Mouse (Mus musculus): ENCODE data around the gene Rpf1. TPM values are rescaled to one million over a fixed set of nuclear protein-coding genes. Genes with fewer than 3 reads are reported as not detected.

Gene Rpf1
- polyA plus RNA-seq, 1 experiment from 2014 or later: 59.5 TPM

GRCm38 (mm10) chr3:146554816-146555215 lies 33.6 kb upstream of the Rpf1 start:
- H3K27ac ChIP-seq: no peak overlapping the region
- 68% methylated on average over 7 of the region's 7 CpGs for WGBS

DNA sequence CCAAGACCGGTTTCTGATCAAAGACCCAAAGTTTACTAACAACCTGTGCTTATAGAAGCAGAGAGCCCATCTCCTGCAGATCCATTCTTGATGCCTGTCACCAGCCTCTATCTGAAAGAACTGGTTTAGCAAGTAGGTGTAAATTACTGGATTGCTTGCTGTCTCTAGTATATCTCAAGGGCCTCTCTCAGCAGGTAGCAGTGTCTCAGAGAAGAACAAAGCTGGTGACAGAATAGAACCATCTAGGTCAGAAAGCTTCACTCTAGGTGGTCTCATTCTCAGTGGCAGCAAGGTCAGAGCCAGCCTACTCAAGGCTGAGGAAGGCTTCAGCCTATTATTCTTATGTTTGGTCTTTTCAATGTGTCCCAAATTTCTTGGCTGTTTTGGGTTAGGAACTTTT lies 22.4 kb upstream of the Rpf1 start:
- Histone ChIP-seq H3K36me3 (no peaks in the 10 kb centered on the region), H3K27me3 (no peaks in the 10 kb centered on the region), H3K4me3 (no peak overlapping the region), H3K4me2 (no peak overlapping the region), H3K9ac (no peak overlapping the region), H3K9me3 (no peaks in the 10 kb centered on the region), H3K4me1 (no peaks in the 10 kb centered on the region), H3K27ac (no peak overlapping the region)
- 23% methylated on average over 1 of the region's 1 CpGs for WGBS
- no peak for ATAC-seq (ENCODE audit: insufficient number of reproducible peaks, insufficient read depth, low FRiP score, low TSS enrichment, low read depth)

More at GRCm38 (mm10) chr3:146554816-146555215, 33.6 kb upstream of the Rpf1 start:
- Histone ChIP-seq H3K9me3 (no peaks in the 10 kb centered on the region), H3K4me1 (no peaks in the 10 kb centered on the region), H3K36me3 (no peaks in the 10 kb centered on the region), H3K4me2 (no peak overlapping the region), H3K27me3 (no peaks in the 10 kb centered on the region), H3K4me3 (no peak overlapping the region), H3K9ac (no peak overlapping the region)
- no peak for ATAC-seq (ENCODE audit: insufficient number of reproducible peaks, insufficient read depth, low FRiP score, low TSS enrichment, low read depth)

DNA sequence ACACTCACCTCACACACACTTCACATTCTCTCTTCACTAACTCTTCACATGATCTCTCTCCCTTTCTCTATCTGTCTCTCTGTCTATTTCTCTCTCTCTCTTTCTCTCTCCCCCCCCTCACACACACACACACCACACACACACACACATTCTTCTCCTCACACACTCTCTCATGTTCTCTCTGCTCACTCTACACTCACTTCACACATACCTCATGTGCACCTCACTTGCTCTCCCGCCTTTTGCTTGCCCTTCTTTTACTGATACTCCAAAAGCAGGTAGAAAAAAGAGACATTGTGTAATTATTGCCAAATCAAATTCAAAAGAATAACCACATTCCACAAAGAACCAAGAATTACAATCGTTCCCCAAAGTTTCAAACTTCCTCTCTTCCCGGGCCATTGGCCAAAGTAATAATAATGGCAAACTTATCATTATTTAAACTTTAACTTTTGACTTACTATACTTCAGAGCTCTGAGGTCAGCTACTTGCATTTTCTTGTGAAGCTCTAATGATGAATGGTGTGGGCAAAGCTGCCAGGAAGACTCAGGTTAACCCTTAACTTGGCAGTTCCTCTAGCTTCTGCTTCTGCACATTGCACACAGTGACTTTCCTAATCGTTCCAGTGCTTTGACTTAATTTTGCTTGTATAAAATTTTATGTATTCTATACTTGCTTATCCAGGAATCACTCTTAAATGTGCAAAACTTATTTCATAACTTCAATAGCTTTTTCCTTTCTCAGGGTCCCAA lies 19.5 kb upstream of the Rpf1 start:
- Histone ChIP-seq H3K9me3 (no peaks in the 10 kb centered on the region), H3K36me3 (no peaks in the 10 kb centered on the region), H3K27ac (no peak overlapping the region), H3K4me2 (no peak overlapping the region), H3K27me3 (no peaks in the 10 kb centered on the region), H3K4me1 (no peaks in the 10 kb centered on the region), H3K9ac (no peak overlapping the region), H3K4me3 (no peak overlapping the region)
- WGBS: 82% methylated on average over 4 of the region's 4 CpGs
- ATAC-seq (ENCODE audit: insufficient number of reproducible peaks, insufficient read depth, low FRiP score, low TSS enrichment, low read depth): no peak

DNA sequence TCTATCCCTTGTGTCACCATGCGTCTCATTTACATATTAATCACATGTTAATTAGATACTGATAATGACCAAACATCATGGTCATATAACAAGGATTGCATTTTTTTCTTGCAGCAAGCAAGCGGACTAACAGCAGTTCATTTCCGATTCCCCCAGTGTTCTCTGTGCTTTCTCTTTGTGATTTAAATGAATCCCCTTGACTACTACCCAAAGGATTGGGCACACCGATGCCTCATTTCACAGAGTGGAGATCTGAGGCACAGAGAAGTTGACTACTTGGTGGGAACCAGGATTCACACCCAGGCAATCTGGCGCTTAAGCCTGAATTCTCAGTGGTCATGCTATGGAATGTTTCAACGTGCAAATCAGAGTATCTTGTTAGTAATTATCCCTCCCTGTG lies 13.8 kb upstream of the Rpf1 start:
- Histone ChIP-seq H3K9ac (no peak overlapping the region), H3K9me3 (no peaks in the 10 kb centered on the region), H3K36me3 (no peaks in the 10 kb centered on the region), H3K4me1 (no peaks in the 10 kb centered on the region), H3K4me3 (no peak overlapping the region), H3K4me2 (no peak overlapping the region), H3K27me3 (no peaks in the 10 kb centered on the region), H3K27ac (no peak overlapping the region)
- WGBS: 68% methylated on average over 6 of the region's 6 CpGs
- ATAC-seq (ENCODE audit: insufficient number of reproducible peaks, insufficient read depth, low FRiP score, low TSS enrichment, low read depth): no peak

DNA sequence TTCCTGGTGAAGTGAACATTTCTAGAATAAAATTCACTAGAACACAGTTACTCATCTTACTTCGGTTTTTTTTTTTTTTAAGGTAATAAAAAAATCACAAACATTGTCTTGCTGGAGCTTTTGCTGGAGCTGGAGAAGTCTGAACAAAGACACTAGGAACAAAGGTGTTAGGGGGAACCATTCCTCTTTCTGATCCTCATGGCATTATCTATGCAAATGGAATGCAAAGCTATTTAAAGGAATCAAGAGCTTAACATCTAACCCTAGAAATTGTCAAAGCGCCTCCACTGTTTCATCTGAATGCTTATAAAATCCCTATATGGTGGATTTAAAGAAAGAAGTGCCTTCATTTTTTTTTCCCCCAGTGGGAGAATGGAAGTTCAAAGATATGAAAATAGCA lies 7.1 kb upstream of the Rpf1 start:
- ATAC-seq (ENCODE audit: insufficient number of reproducible peaks, insufficient read depth, low FRiP score, low TSS enrichment, low read depth): no peak
- Histone ChIP-seq H3K9me3 (no peaks in the 10 kb centered on the region), H3K4me2 (no peak overlapping the region), H3K27me3 (no peaks in the 10 kb centered on the region), H3K27ac (no peak overlapping the region), H3K4me3 (no peak overlapping the region), H3K9ac (no peak overlapping the region), H3K36me3 (no peaks in the 10 kb centered on the region), H3K4me1 (no peaks in the 10 kb centered on the region)
- WGBS: 53% methylated on average over 2 of the region's 2 CpGs

- Histone ChIP-seq H3K4me3 (peak overlapping the region; percentile 81), H3K4me2 (peak overlapping the region; percentile 71), H3K9me3 (no peaks in the 10 kb centered on the region), H3K9ac (peak overlapping the region; percentile 87), H3K27ac (peak overlapping the region; percentile 99), H3K36me3 (peaks cover 17% of the 10 kb centered on the region), H3K27me3 (no peaks in the 10 kb centered on the region), H3K4me1 (peaks cover 7% of the 10 kb centered on the region; the same call in 1 of the 2 replicates)
- ATAC-seq (ENCODE audit: insufficient number of reproducible peaks, insufficient read depth, low FRiP score, low TSS enrichment, low read depth): no peak; the same call in 1 of the 2 replicates
- 13% methylated on average over 8 of the region's 8 CpGs for WGBS
These were observed 407 bp upstream of the Rpf1 start for GRCm38 (mm10) chr3:146521652-146522020.

DNA sequence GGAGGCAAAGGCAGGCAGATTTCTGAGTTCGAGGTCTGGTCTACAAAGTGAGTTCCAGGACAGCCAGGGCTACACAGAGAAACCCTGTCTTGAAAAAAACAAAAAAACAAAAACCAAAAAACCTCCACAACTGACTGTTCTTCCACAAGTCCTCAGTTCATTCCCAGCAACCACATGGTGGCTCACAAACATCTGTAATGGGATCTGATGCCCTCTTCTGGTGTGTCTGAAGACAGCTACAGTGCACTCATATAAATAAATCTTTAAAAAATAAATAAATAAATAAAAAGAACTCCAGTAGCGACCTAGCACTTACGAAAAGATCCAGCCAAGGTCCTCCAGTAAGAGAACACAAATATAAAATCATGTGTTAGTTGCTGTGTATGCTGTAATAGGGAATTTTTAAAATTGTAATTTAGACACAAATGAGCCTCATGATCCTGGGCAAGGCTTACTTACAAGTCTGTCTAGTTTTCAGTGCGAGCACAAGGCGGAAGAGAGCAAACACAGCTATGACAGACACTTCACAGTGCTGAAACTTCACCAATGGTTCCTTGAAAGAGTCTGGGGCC lies 917 bp downstream of the Rpf1 start:
- 40% methylated on average over 5 of the region's 5 CpGs for WGBS
- H3K4me1 ChIP-seq: peaks cover 7% of the 10 kb centered on the region; the same call in 1 of the 2 replicates
- H3K4me2 ChIP-seq: peak overlapping the region; percentile 71
- no peaks in the 10 kb centered on the region for H3K27me3 ChIP-seq
- peak overlapping the region; percentile 87 for H3K9ac ChIP-seq
- H3K4me3 ChIP-seq: peak overlapping the region; percentile 81
- H3K27ac ChIP-seq: peak overlapping the region; percentile 99
- H3K9me3 ChIP-seq: no peaks in the 10 kb centered on the region
- ATAC-seq (ENCODE audit: insufficient number of reproducible peaks, insufficient read depth, low FRiP score, low TSS enrichment, low read depth): no peak
- H3K36me3 ChIP-seq: peaks cover 22% of the 10 kb centered on the region

DNA sequence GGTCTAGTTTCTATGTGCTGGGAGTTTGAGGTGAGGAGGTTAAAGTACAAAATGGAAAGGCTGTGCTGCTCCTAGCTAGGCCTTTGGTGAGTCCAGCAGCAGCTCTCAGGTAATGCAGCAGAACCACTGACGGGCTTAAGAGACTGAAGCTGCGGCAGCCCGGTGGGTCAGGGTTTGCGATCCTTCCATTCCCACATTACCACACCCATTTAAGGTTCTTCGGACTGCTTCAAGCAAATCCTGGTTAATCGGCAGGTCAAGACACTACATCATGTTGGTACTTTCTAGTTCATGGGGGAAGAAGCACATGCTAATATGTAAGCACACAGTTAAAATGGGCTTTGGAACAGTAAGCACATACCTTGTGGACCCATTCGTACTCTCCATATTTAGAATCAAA lies 14.5 kb downstream of the Rpf1 start:
- Histone ChIP-seq H3K36me3 (peaks cover 61% of the 10 kb centered on the region), H3K4me1 (peaks cover 15% of the 10 kb centered on the region), H3K9me3 (no peaks in the 10 kb centered on the region), H3K4me3 (no peak overlapping the region), H3K4me2 (no peak overlapping the region), H3K9ac (no peak overlapping the region), H3K27me3 (no peaks in the 10 kb centered on the region), H3K27ac (no peak overlapping the region)
- no peak for ATAC-seq (ENCODE audit: insufficient number of reproducible peaks, insufficient read depth, low FRiP score, low TSS enrichment, low read depth)
- WGBS: 92% methylated on average over 7 of the region's 7 CpGs

- ATAC-seq (ENCODE audit: insufficient number of reproducible peaks, insufficient read depth, low FRiP score, low TSS enrichment, low read depth): no peak
- H3K27me3 ChIP-seq: no peaks in the 10 kb centered on the region
- H3K4me2 ChIP-seq: peak overlapping the region; percentile 78
- H3K9ac ChIP-seq: peak overlapping the region; percentile 94
- peaks cover 24% of the 10 kb centered on the region for H3K36me3 ChIP-seq
- 61% methylated on average over 5 of the region's 5 CpGs for WGBS
- H3K4me1 ChIP-seq: peaks cover 28% of the 10 kb centered on the region
- no peak overlapping the region for H3K27ac ChIP-seq
- H3K9me3 ChIP-seq: no peaks in the 10 kb centered on the region
- H3K4me3 ChIP-seq: peak overlapping the region; percentile 76
These were observed 19.6 kb downstream of the Rpf1 start for GRCm38 (mm10) chr3:146501601-146502123.

GRCm38 (mm10) chr3:146500810-146501201 lies 20.4 kb downstream of the Rpf1 start:
- Histone ChIP-seq H3K27ac (peak overlapping the region; percentile 96), H3K36me3 (peaks cover 18% of the 10 kb centered on the region), H3K9ac (peak overlapping the region; percentile 94), H3K9me3 (no peaks in the 10 kb centered on the region), H3K27me3 (no peaks in the 10 kb centered on the region), H3K4me3 (peak overlapping the region; percentile 76), H3K4me1 (peaks cover 28% of the 10 kb centered on the region), H3K4me2 (peak overlapping the region; percentile 78)
- no peak for ATAC-seq (ENCODE audit: insufficient number of reproducible peaks, insufficient read depth, low FRiP score, low TSS enrichment, low read depth)
- WGBS: 5% methylated on average over 5 of the region's 5 CpGs

GRCm38 (mm10) chr3:146500003-146500809 lies 21.0 kb downstream of the Rpf1 start:
- H3K4me1 ChIP-seq: peaks cover 28% of the 10 kb centered on the region
- H3K4me3 ChIP-seq: peak overlapping the region; percentile 76
- H3K27ac ChIP-seq: peak overlapping the region; percentile 96
- H3K4me2 ChIP-seq: peak overlapping the region; percentile 78
- peak; percentile 81 for ATAC-seq (ENCODE audit: insufficient number of reproducible peaks, insufficient read depth, low FRiP score, low TSS enrichment, low read depth)
- WGBS: under 1% methylated on average over 56 of the region's 57 CpGs
- peak overlapping the region; percentile 94 for H3K9ac ChIP-seq
- no peaks in the 10 kb centered on the region for H3K9me3 ChIP-seq
- H3K27me3 ChIP-seq: no peaks in the 10 kb centered on the region
- peaks cover 12% of the 10 kb centered on the region for H3K36me3 ChIP-seq

Data from embryonic facial prominence, embryonic 13.5 days (tissue).